Mouse (Mus musculus) intestine, embryonic 15.5 days (tissue): ENCODE measurements at regions not wholly inside any gene's neighbourhood (a gene's known extent, or its start where the extent isn't known, plus 50 kb on each side); places are given as distances from the start of the nearest gene placed in this dataset.

Experiments used
- ATAC-seq: fragments of 200-750 bp; cut with Nextera tagmentation; 2 replicates; pipeline ENCODE4 v1.8.0; 2017; ENCODE audit warnings: moderate TSS enrichment, moderate library complexity
- H3K27ac ChIP-seq: fragments of 300-500 bp; sonication (generic); 2 replicates; pipeline ENCODE4 v1.5.1; 2015; ENCODE audit warnings: mild to moderate bottlenecking, inconsistent platforms
- H3K27me3 ChIP-seq: fragments of 300-500 bp; sonication (generic); replicated peaks from 2 replicates; pipeline ENCODE4 v1.6.1; 2015; ENCODE audit warnings: inconsistent platforms
- H3K36me3 ChIP-seq: fragments of 300-500 bp; sonication (generic); 2 replicates; pipeline ENCODE4 v1.6.1; 2015; ENCODE audit warnings: inconsistent platforms
- H3K4me1 ChIP-seq: fragments of 300-500 bp; sonication (generic); replicated peaks from 2 replicates; pipeline ENCODE4 v1.6.1; 2015; ENCODE audit warnings: inconsistent platforms
- H3K4me2 ChIP-seq: fragments of 300-500 bp; sonication (generic); replicated peaks from 2 replicates; pipeline ENCODE4 v1.6.1; 2015; ENCODE audit warnings: mild to moderate bottlenecking, inconsistent platforms
- H3K4me3 ChIP-seq: fragments of 300-500 bp; sonication (generic); replicated peaks from 2 replicates; pipeline ENCODE4 v1.5.1; 2015; ENCODE audit warnings: inconsistent platforms
- H3K9ac ChIP-seq: fragments of 300-500 bp; sonication (generic); 2 replicates; pipeline ENCODE4 v1.6.1; 2015; ENCODE audit warnings: inconsistent platforms
- H3K9me3 ChIP-seq: fragments of 300-500 bp; sonication (generic); 2 replicates; pipeline ENCODE4 v1.6.1; 2016; ENCODE audit warnings: inconsistent platforms
- WGBS: fragments of 180-500 bp; shearing (Covaris S2); methylation state at CpG from one replicate; pipeline ENCODE4 v1.1.7; 2015; 5-methylcytosine and 5-hydroxymethylcytosine counted together

- Histone ChIP-seq H3K4me3 (no peak overlapping the region), H3K4me1 (no peaks in the 10 kb centered on the region), H3K9ac (no peak overlapping the region), H3K36me3 (no peaks in the 10 kb centered on the region), H3K27me3 (no peaks in the 10 kb centered on the region), H3K9me3 (no peaks in the 10 kb centered on the region), H3K4me2 (no peak overlapping the region), H3K27ac (no peak overlapping the region)
- ATAC-seq, result no peak
- 38% methylated on average over 3 of the region's 3 CpGs for WGBS
These were observed 160.0 kb downstream of the Cog6 start for GRCm38 (mm10) chr3:52857076-52857475.

DNA sequence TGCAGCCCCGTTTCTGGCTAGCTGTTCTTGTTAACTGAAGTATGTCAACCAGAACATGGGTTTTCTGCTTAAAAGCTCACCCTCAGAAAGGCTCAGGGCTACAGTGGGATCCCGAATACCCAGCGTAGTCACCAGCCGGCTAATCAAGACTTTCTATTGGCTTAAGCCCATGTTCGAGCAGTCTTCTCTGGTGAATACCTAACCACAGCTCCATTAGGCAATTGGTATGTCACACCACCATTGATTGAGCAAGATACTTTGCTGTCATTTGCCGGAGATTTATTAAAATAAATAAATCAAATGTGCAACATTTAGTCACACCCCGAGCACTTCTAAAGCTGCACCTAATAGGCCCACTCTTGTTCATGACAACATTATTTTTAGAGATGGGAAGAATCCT, 162.5 kb downstream of the Cog6 start:
- no peak overlapping the region for H3K27ac ChIP-seq
- H3K36me3 ChIP-seq, result no peaks in the 10 kb centered on the region
- ATAC-seq, result no peak
- 92% methylated on average over 7 of the region's 7 CpGs for WGBS
- H3K27me3 ChIP-seq, result no peaks in the 10 kb centered on the region
- no peak overlapping the region for H3K4me3 ChIP-seq
- no peak overlapping the region for H3K4me2 ChIP-seq
- no peaks in the 10 kb centered on the region for H3K9me3 ChIP-seq
- no peaks in the 10 kb centered on the region for H3K4me1 ChIP-seq
- H3K9ac ChIP-seq, result no peak overlapping the region

DNA sequence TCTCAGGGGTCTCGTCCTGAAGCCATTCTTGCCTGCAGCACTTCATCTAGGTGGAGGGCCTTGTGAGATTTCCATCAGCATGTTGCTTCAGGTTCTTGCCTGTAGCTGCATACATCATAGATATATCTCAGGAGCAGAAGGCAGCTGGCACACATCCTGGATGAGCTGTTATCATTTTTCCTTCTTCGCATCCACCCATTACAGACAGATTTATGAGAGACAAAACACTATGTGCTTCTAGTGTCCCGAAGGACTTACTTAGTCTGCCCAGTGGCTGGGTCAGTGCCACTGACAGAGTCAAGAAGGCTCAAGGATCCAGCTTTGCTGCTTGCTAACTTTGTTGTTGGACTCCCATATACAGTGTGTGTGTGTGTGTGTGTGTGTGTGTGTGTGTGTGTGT, 163.9 kb downstream of the Cog6 start:
- Histone ChIP-seq H3K9me3 (no peaks in the 10 kb centered on the region), H3K4me2 (no peak overlapping the region), H3K36me3 (no peaks in the 10 kb centered on the region), H3K4me1 (no peaks in the 10 kb centered on the region), H3K27me3 (no peaks in the 10 kb centered on the region), H3K4me3 (no peak overlapping the region), H3K27ac (no peak overlapping the region), H3K9ac (no peak overlapping the region)
- no peak for ATAC-seq
- 54% methylated on average over 3 of the region's 3 CpGs for WGBS

GRCm38 (mm10) chr3:52845166-52845565, 171.9 kb downstream of the Cog6 start:
- ATAC-seq, result no peak

GRCm38 (mm10) chr3:52843998-52844397, 173.0 kb downstream of the Cog6 start:
- Histone ChIP-seq H3K4me3 (no peak overlapping the region), H3K9ac (no peak overlapping the region), H3K27me3 (no peaks in the 10 kb centered on the region), H3K36me3 (no peaks in the 10 kb centered on the region), H3K4me2 (no peak overlapping the region), H3K4me1 (0 out of 2 replicates have a peak, but pooled peaks cover 4% of the 10 kb centered on the region), H3K27ac (no peak overlapping the region), H3K9me3 (no peaks in the 10 kb centered on the region)
- no peak for ATAC-seq
- WGBS, result 35% methylated on average over 7 of the region's 7 CpGs

More at GRCm38 (mm10) chr3:52845166-52845565, 171.9 kb downstream of the Cog6 start:
- no peak overlapping the region for H3K4me3 ChIP-seq
- H3K4me2 ChIP-seq, result no peak overlapping the region
- H3K27ac ChIP-seq, result no peak overlapping the region
- H3K27me3 ChIP-seq, result no peaks in the 10 kb centered on the region
- H3K36me3 ChIP-seq, result no peaks in the 10 kb centered on the region
- H3K9ac ChIP-seq, result no peak overlapping the region
- no peaks in the 10 kb centered on the region for H3K9me3 ChIP-seq
- 0 out of 2 replicates have a peak, but pooled peaks cover under 1% of the 10 kb centered on the region for H3K4me1 ChIP-seq

DNA sequence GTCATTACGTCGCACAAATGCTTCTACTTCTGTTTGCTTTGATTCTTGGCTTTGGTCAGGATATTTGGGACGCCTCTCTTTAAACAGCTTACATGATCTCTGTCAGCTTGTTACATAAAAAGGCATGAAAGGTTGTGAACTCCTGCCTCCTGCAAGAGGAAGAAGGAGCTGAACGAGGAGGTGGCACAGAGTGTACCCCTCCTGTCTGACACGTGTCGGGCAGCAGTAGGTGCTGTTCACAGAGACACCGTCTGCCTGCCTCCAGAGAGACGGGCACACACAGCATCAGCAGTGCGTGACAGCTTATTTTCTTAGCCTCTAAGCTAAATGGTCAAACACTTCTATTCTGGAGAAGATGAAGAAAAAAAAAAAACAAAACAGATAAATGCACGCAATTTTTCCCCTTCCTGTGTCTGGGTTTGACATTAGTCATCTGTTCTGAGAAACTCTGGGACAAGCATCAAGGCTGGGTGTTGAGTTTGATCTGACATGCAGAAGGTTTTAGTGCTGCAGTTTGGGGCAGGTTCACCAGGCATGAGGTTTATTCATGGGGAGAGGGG, 174.1 kb downstream of the Cog6 start:
- Histone ChIP-seq H3K9me3 (no peaks in the 10 kb centered on the region), H3K4me3 (no peak overlapping the region), H3K4me1 (0 out of 2 replicates have a peak, but pooled peaks cover 7% of the 10 kb centered on the region), H3K4me2 (no peak overlapping the region), H3K9ac (no peak overlapping the region), H3K27me3 (no peaks in the 10 kb centered on the region), H3K36me3 (no peaks in the 10 kb centered on the region), H3K27ac (no peak overlapping the region)
- ATAC-seq, result no peak
- 77% methylated on average over 10 of the region's 10 CpGs for WGBS

- Histone ChIP-seq H3K27me3 (no peaks in the 10 kb centered on the region), H3K27ac (no peak overlapping the region), H3K36me3 (no peaks in the 10 kb centered on the region), H3K4me3 (no peak overlapping the region), H3K9ac (no peak overlapping the region), H3K4me1 (0 out of 2 replicates have a peak, but pooled peaks cover 7% of the 10 kb centered on the region), H3K9me3 (no peaks in the 10 kb centered on the region), H3K4me2 (no peak overlapping the region)
- 46% methylated on average over 12 of the region's 12 CpGs for WGBS
- 0 out of 2 replicates have a peak, but pooled peaks have one; percentile 36 for ATAC-seq
These were observed 176.7 kb downstream of the Cog6 start for GRCm38 (mm10) chr3:52840160-52840953.

GRCm38 (mm10) chr3:52838020-52838419, 179.0 kb downstream of the Cog6 start:
- H3K4me1 ChIP-seq, result 0 out of 2 replicates have a peak, but pooled peaks cover 7% of the 10 kb centered on the region
- no peaks in the 10 kb centered on the region for H3K9me3 ChIP-seq
- no peak overlapping the region for H3K4me2 ChIP-seq
- ATAC-seq, result no peak
- 85% methylated on average over 14 of the region's 14 CpGs for WGBS
- no peaks in the 10 kb centered on the region for H3K36me3 ChIP-seq
- H3K9ac ChIP-seq, result no peak overlapping the region
- H3K27ac ChIP-seq, result no peak overlapping the region
- no peaks in the 10 kb centered on the region for H3K27me3 ChIP-seq
- H3K4me3 ChIP-seq, result no peak overlapping the region

- Histone ChIP-seq H3K9me3 (no peaks in the 10 kb centered on the region), H3K9ac (no peak overlapping the region), H3K4me3 (no peak overlapping the region), H3K4me1 (0 out of 2 replicates have a peak, but pooled peaks cover 7% of the 10 kb centered on the region), H3K27ac (no peak overlapping the region), H3K27me3 (no peaks in the 10 kb centered on the region), H3K36me3 (no peaks in the 10 kb centered on the region), H3K4me2 (no peak overlapping the region)
- WGBS, result 64% methylated on average over 4 of the region's 4 CpGs
- no peak for ATAC-seq
These were observed 179.5 kb downstream of the Cog6 start for GRCm38 (mm10) chr3:52837527-52837926.

DNA sequence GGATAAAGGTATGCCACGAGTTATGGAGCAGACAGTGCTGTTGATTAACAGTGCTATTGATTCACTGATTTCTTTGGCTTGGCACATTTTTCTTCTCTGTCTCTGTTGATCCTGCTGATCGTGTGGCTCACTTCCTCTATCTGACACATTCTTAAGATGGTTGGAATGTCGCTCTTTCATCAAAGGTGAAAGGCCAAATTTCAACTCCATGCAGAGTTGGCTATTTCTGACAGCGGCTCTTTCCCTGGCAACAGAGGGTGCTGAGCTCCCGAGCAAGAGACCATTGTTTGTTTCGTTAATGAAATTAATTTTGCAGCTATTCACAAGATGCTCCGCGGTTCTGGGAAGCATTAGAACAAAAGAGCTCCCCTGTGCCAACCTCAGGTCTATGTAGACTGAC, 180.3 kb downstream of the Cog6 start:
- H3K27me3 ChIP-seq, result no peaks in the 10 kb centered on the region
- no peak overlapping the region for H3K4me3 ChIP-seq
- no peak overlapping the region for H3K9ac ChIP-seq
- H3K4me2 ChIP-seq, result no peak overlapping the region
- H3K9me3 ChIP-seq, result no peaks in the 10 kb centered on the region
- H3K36me3 ChIP-seq, result no peaks in the 10 kb centered on the region
- H3K4me1 ChIP-seq, result 0 out of 2 replicates have a peak, but pooled peaks cover 7% of the 10 kb centered on the region
- no peak for ATAC-seq
- WGBS, result 44% methylated on average over 8 of the region's 8 CpGs
- no peak overlapping the region for H3K27ac ChIP-seq

DNA sequence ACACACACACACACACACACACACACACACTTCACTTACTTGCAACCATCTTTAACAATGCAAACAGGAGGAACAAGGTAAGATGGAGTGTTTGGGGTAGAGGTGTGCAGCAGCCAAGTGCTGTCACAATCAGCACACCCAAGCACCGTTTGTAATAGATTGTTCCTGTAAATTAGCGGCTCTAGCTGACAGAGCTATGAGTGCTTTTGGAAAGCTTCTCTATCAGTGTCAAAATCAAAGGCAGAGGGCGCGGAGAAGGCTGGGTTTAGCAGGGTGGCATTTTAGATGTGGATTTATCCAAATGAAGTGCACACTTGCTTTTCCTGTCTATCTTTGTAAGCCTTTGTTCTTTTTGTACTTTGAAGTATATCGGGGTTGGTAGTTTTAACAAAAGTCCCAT, 184.6 kb downstream of the Cog6 start:
- H3K9me3 ChIP-seq, result no peaks in the 10 kb centered on the region
- H3K27me3 ChIP-seq, result no peaks in the 10 kb centered on the region
- H3K36me3 ChIP-seq, result no peaks in the 10 kb centered on the region
- no peak for ATAC-seq
- no peak overlapping the region for H3K27ac ChIP-seq
- WGBS, result 74% methylated on average over 5 of the region's 5 CpGs
- H3K4me2 ChIP-seq, result no peak overlapping the region
- H3K4me1 ChIP-seq, result no peaks in the 10 kb centered on the region
- H3K4me3 ChIP-seq, result no peak overlapping the region
- no peak overlapping the region for H3K9ac ChIP-seq

- Histone ChIP-seq H3K4me3 (no peak overlapping the region), H3K36me3 (no peaks in the 10 kb centered on the region), H3K9me3 (no peaks in the 10 kb centered on the region), H3K9ac (no peak overlapping the region), H3K4me2 (no peak overlapping the region), H3K27me3 (no peaks in the 10 kb centered on the region), H3K4me1 (no peaks in the 10 kb centered on the region), H3K27ac (no peak overlapping the region)
- ATAC-seq, result no peak
- 87% methylated on average over 1 of the region's 1 CpGs for WGBS
These were observed 185.1 kb downstream of the Cog6 start for GRCm38 (mm10) chr3:52831986-52832385.

- Histone ChIP-seq H3K4me3 (no peak overlapping the region), H3K36me3 (no peaks in the 10 kb centered on the region), H3K9me3 (no peaks in the 10 kb centered on the region), H3K9ac (no peak overlapping the region), H3K27ac (no peak overlapping the region), H3K4me1 (no peaks in the 10 kb centered on the region), H3K4me2 (no peak overlapping the region), H3K27me3 (no peaks in the 10 kb centered on the region)
- ATAC-seq, result no peak
- WGBS, result 92% methylated on average over 3 of the region's 3 CpGs
These were observed 186.9 kb downstream of the Cog6 start for GRCm38 (mm10) chr3:52830101-52830500.
